Mouse (Mus musculus): ENCODE measurements around the gene Plaa. TPM values are rescaled to one million over a fixed set of nuclear protein-coding genes. Genes with fewer than 3 reads are reported as not detected.

The Plaa gene
- polyA plus RNA-seq, 1 experiment = 26.5 TPM

DNA sequence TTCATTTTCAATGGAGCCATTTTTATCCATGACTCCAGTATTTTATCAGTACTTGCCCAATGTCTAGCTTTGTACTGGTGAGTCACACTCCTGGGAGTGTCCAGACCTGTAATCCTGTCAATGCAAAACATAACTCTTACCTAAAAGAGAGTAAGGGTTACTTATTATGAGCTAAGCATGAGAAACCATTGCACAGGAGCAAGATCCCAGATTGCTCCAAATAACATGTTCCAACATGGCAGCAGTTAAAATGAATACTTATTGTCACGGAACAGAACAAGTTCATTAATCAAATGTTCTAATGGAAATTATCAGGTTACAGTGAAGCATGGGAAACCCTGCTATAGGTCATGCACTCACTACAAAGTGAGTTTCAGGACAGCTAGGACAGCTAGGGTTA is 42.7 kb downstream of the Plaa start:
- H3K79me3 ChIP-seq (ENCODE audit: low read depth) = peaks cover 9% of the 10 kb centered on the region
- TF ChIP-seq FOSL1 (IDR thresholded peaks at IDR 0.05; ENCODE audit: insufficient read depth, low read length, poor library complexity, severe bottlenecking) (no peak), MAX (IDR thresholded peaks at IDR 0.05) (no peak), MYOD1 (IDR thresholded peaks at IDR 0.05; ENCODE audit: control insufficient read depth, insufficient read length, low read depth) (no peak), USF1 (IDR thresholded peaks at IDR 0.05; ENCODE audit: low read depth) (no peak), CEBPB (IDR thresholded peaks at IDR 0.05; ENCODE audit: low read depth) (no peak), CTCF (IDR thresholded peaks at IDR 0.05; ENCODE audit: control insufficient read depth, insufficient read depth, insufficient read length) (no peak), MYOG (IDR thresholded peaks at IDR 0.05; ENCODE audit: control insufficient read depth, extremely low read depth, insufficient read length) (no peak)
- H3K36me3 ChIP-seq (ENCODE audit: control insufficient read depth, insufficient read depth) = no peaks in the 10 kb centered on the region
- no peak overlapping the region for H3K4me3 ChIP-seq (ENCODE audit: insufficient read depth, poor library complexity, severe bottlenecking)
- H3ac ChIP-seq (ENCODE audit: control insufficient read depth, insufficient read length, low read depth) = no peak overlapping the region
- peaks cover 12% of the 10 kb centered on the region for H3K79me2 ChIP-seq (ENCODE audit: control insufficient read depth, insufficient read depth)
- H3K27me3 ChIP-seq (ENCODE audit: control insufficient read depth, insufficient read depth, insufficient read length) = no peaks in the 10 kb centered on the region

GRCm38 (mm10) chr4:94559266-94559665 is 43.8 kb downstream of the Plaa start:
- peaks cover 13% of the 10 kb centered on the region for H3K79me3 ChIP-seq (ENCODE audit: low read depth)
- no peak for TF ChIP-seq MAX (IDR thresholded peaks at IDR 0.05)
- no peak for TF ChIP-seq MYOG (IDR thresholded peaks at IDR 0.05; ENCODE audit: control insufficient read depth, extremely low read depth, insufficient read length)
- no peak for TF ChIP-seq CTCF (IDR thresholded peaks at IDR 0.05; ENCODE audit: control insufficient read depth, insufficient read depth, insufficient read length)
- H3K36me3 ChIP-seq (ENCODE audit: control insufficient read depth, insufficient read depth) = no peaks in the 10 kb centered on the region

DNA sequence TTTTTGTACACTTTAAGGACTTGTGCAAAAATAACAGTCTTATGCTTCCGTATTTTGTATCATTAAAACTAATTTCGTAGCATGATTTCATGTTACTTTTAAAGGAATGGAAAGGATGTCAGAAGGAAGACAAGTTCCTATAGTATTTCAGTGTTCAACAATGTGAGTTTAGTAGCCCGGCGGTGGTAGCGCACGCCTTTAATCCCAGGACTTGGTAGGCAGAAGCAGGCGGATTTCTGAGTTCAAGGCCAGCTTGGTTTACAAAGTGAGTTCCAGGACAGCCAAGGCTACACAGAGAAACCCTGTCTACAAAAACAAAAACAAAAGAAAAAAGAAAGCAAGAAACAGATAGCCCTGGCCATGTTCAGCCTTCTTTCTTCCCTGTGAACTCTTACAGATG is 45.9 kb downstream of the Plaa start:
- Histone ChIP-seq H3K36me3 (ENCODE audit: control insufficient read depth, insufficient read depth) (no peaks in the 10 kb centered on the region), H3K27me3 (ENCODE audit: control insufficient read depth, insufficient read depth, insufficient read length) (no peaks in the 10 kb centered on the region), H3K79me3 (ENCODE audit: low read depth) (peaks cover 20% of the 10 kb centered on the region), H3K79me2 (ENCODE audit: control insufficient read depth, insufficient read depth) (peaks cover 43% of the 10 kb centered on the region), H3ac (ENCODE audit: control insufficient read depth, insufficient read length, low read depth) (no peak overlapping the region), H3K4me3 (ENCODE audit: insufficient read depth, poor library complexity, severe bottlenecking) (peak overlapping the region; percentile 92)
- no peak for TF ChIP-seq CEBPB (IDR thresholded peaks at IDR 0.05; ENCODE audit: low read depth)
- no peak for TF ChIP-seq MYOD1 (IDR thresholded peaks at IDR 0.05; ENCODE audit: control insufficient read depth, insufficient read length, low read depth)
- TF ChIP-seq MAX (IDR thresholded peaks at IDR 0.05) = no peak
- TF ChIP-seq FOSL1 (IDR thresholded peaks at IDR 0.05; ENCODE audit: insufficient read depth, low read length, poor library complexity, severe bottlenecking) = no peak
- TF ChIP-seq CTCF (IDR thresholded peaks at IDR 0.05; ENCODE audit: control insufficient read depth, insufficient read depth, insufficient read length) = no peak
- no peak for TF ChIP-seq MYOG (IDR thresholded peaks at IDR 0.05; ENCODE audit: control insufficient read depth, extremely low read depth, insufficient read length)
- no peak for TF ChIP-seq USF1 (IDR thresholded peaks at IDR 0.05; ENCODE audit: low read depth)

More at GRCm38 (mm10) chr4:94559266-94559665, 43.8 kb downstream of the Plaa start:
- Histone ChIP-seq H3K4me3 (ENCODE audit: insufficient read depth, poor library complexity, severe bottlenecking) (no peak overlapping the region), H3K27me3 (ENCODE audit: control insufficient read depth, insufficient read depth, insufficient read length) (no peaks in the 10 kb centered on the region), H3K79me2 (ENCODE audit: control insufficient read depth, insufficient read depth) (peaks cover 22% of the 10 kb centered on the region), H3ac (ENCODE audit: control insufficient read depth, insufficient read length, low read depth) (no peak overlapping the region)

GRCm38 (mm10) chr4:94556265-94557054 is 46.6 kb downstream of the Plaa start, which contains the start of the genes Gm10306 and Caap1:
Gene Gm10306, plus strand, starts transcription at chr4:94556546.
Gene Caap1, minus strand, starts transcription at chr4:94556796.
- TF ChIP-seq MAX (IDR thresholded peaks at IDR 0.05) (peak; percentile 56), FOSL1 (IDR thresholded peaks at IDR 0.05; ENCODE audit: insufficient read depth, low read length, poor library complexity, severe bottlenecking) (no peak)
- peaks cover 20% of the 10 kb centered on the region for H3K79me3 ChIP-seq (ENCODE audit: low read depth)
- no peaks in the 10 kb centered on the region for H3K36me3 ChIP-seq (ENCODE audit: control insufficient read depth, insufficient read depth)
- peak within 1 kb of the TSS; percentile 65 for H3ac ChIP-seq (ENCODE audit: control insufficient read depth, insufficient read length, low read depth)
- peaks cover 45% of the 10 kb centered on the region for H3K79me2 ChIP-seq (ENCODE audit: control insufficient read depth, insufficient read depth)
- H3K27me3 ChIP-seq (ENCODE audit: control insufficient read depth, insufficient read depth, insufficient read length) = no peaks in the 10 kb centered on the region
- peak within 1 kb of the TSS; percentile 92 for H3K4me3 ChIP-seq (ENCODE audit: insufficient read depth, poor library complexity, severe bottlenecking)

DNA sequence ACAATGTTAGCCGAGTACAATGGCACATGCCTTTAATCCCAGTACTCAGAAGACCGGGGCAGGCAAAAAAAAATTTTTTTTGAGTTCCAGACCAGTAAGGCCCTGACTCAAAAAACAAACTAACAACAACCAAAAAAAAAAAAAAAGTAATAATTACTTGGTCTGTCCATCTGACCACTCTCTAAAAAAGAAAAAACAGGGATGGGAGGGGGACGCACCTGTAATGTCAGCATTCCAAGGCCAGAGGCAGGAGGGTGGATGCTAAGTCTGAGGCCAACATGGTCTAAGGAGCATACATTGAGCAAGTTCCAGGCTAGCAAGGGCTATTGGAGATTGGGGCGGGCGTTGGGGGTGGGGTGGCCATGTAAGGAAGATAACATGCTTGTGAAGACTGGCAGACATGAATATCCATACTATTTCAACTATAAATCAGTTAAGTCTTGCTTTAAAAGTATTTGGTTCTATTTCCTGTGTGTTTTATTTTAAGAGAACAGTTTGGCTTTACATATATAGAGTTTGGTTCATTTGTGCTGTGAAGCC is 48.0 kb downstream of the Plaa start:
- Histone ChIP-seq H3K79me2 (ENCODE audit: control insufficient read depth, insufficient read depth) (peaks cover 45% of the 10 kb centered on the region), H3K27me3 (ENCODE audit: control insufficient read depth, insufficient read depth, insufficient read length) (no peaks in the 10 kb centered on the region), H3ac (ENCODE audit: control insufficient read depth, insufficient read length, low read depth) (no peak overlapping the region), H3K4me3 (ENCODE audit: insufficient read depth, poor library complexity, severe bottlenecking) (peak overlapping the region; percentile 92), H3K79me3 (ENCODE audit: low read depth) (peaks cover 20% of the 10 kb centered on the region), H3K36me3 (ENCODE audit: control insufficient read depth, insufficient read depth) (peaks cover 13% of the 10 kb centered on the region)
- no peak for TF ChIP-seq MYOG (IDR thresholded peaks at IDR 0.05; ENCODE audit: control insufficient read depth, extremely low read depth, insufficient read length)
- no peak for TF ChIP-seq CTCF (IDR thresholded peaks at IDR 0.05; ENCODE audit: control insufficient read depth, insufficient read depth, insufficient read length)
- no peak for TF ChIP-seq USF1 (IDR thresholded peaks at IDR 0.05; ENCODE audit: low read depth)
- TF ChIP-seq MAX (IDR thresholded peaks at IDR 0.05) = no peak
- no peak for TF ChIP-seq MYOD1 (IDR thresholded peaks at IDR 0.05; ENCODE audit: control insufficient read depth, insufficient read length, low read depth)
- no peak for TF ChIP-seq CEBPB (IDR thresholded peaks at IDR 0.05; ENCODE audit: low read depth)
- no peak for TF ChIP-seq FOSL1 (IDR thresholded peaks at IDR 0.05; ENCODE audit: insufficient read depth, low read length, poor library complexity, severe bottlenecking)

DNA sequence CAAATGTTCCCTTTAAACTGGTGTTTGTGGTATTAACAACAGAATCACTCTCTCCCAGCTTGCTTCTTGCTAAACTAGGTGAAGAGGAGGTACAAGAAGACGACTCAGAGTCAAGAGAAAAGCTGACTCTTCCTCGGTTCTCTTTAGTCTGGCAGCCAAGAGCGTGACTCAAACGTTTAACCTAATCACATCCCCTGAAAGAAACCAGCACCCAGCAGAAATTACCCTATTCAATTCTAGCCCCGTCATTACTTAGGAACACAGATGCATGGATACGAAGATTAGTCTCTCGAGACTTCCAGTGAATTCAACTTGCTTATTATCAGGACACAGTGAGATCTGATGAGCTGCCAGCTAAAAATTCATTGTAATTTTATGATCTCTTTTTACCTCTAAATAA is 58.7 kb downstream of the Plaa start:
- no peaks in the 10 kb centered on the region for H3K27me3 ChIP-seq (ENCODE audit: control insufficient read depth, insufficient read depth, insufficient read length)
- no peak overlapping the region for H3K4me3 ChIP-seq (ENCODE audit: insufficient read depth, poor library complexity, severe bottlenecking)
- H3ac ChIP-seq (ENCODE audit: control insufficient read depth, insufficient read length, low read depth) = no peak overlapping the region
- peaks cover 42% of the 10 kb centered on the region for H3K36me3 ChIP-seq (ENCODE audit: control insufficient read depth, insufficient read depth)
- no peaks in the 10 kb centered on the region for H3K79me3 ChIP-seq (ENCODE audit: low read depth)
- H3K79me2 ChIP-seq (ENCODE audit: control insufficient read depth, insufficient read depth) = no peaks in the 10 kb centered on the region
- TF ChIP-seq MYOG (IDR thresholded peaks at IDR 0.05; ENCODE audit: control insufficient read depth, extremely low read depth, insufficient read length) (no peak), MYOD1 (IDR thresholded peaks at IDR 0.05; ENCODE audit: control insufficient read depth, insufficient read length, low read depth) (no peak), CTCF (IDR thresholded peaks at IDR 0.05; ENCODE audit: control insufficient read depth, insufficient read depth, insufficient read length) (no peak), CEBPB (IDR thresholded peaks at IDR 0.05; ENCODE audit: low read depth) (no peak), USF1 (IDR thresholded peaks at IDR 0.05; ENCODE audit: low read depth) (no peak), MAX (IDR thresholded peaks at IDR 0.05) (no peak), FOSL1 (IDR thresholded peaks at IDR 0.05; ENCODE audit: insufficient read depth, low read length, poor library complexity, severe bottlenecking) (no peak)

Measured in C2C12 (cell line).